Mouse (Mus musculus): ENCODE measurements at regions not wholly inside any gene's neighbourhood (a gene's known extent, or its start where the extent isn't known, plus 50 kb on each side); places are given as distances from the start of the nearest gene placed in this dataset.

DNA sequence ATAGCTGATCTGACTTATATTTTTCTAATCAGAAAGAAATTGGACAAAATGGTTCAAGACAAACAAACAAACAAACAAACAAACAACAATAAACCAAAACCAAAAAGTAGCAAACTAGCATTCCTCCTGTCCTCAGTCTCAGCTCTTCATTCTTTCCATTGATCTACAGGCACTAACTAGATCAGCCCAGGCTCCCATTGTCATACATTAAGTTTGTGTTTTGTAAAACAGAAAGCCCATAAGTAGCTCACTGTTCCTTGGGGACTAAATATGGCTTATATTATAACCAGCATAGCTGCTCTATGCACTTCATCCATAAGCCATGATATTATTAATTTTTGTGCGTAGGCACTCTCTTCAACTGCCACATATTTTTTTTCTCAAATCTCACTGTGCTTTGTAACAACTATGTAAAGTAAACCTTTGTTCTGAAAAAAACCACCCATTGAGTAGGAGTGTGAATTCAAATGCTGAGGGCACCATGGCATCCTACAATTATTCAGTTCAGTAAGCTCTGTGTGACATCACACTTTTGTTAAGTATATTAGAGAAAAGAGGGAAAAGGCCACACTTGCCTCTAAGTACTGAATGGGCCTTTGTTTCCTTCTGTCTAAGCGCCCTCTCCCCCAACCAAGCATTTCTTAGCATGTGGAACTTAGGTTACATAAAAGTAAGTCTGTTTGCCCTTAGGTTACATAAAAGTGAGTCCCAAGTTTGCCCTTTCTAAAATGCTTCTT, 108.7 kb upstream of the Abcb5 start:
- Histone ChIP-seq H3K36me3 (ENCODE audit: insufficient read depth, low read length) (no peaks in the 10 kb centered on the region), H3K4me1 (ENCODE audit: insufficient read depth, low read length) (no peaks in the 10 kb centered on the region), H3K27me3 (ENCODE audit: insufficient read depth, low read length) (no peaks in the 10 kb centered on the region), H3K9ac (replicated peaks; ENCODE audit: low read length) (no peak overlapping the region), H3K27ac (ENCODE audit: low read length) (no peak overlapping the region), H3K9me3 (ENCODE audit: low read length) (0 out of 2 replicates have a peak, but pooled peaks cover 2% of the 10 kb centered on the region), H3K4me2 (replicated peaks; ENCODE audit: low read depth, low read length) (no peak overlapping the region), H3K4me3 (ENCODE audit: low read length) (no peak overlapping the region)
- WGBS = 71% methylated on average over 2 of the region's 2 CpGs
- no peak for ATAC-seq (ENCODE audit: low FRiP score, low TSS enrichment)

DNA sequence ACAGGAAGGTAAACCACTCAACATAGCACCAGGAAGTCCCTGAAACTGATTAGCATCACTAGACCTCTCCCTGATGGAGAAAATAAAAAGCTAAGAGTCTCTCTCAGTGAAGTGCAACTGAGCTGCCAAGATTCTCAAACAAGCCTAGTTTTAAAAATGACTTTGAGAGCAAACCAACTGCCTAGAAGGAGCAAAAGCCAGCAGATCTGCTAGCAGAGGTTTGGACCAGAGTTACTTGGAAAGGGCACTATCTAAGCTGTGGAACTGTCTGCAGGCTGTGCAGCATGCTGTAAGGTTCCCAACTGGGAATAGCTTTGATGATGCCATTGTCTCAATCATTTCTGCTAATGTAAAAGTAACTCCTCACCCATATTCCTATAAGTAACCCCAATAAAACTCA, 107.9 kb upstream of the Abcb5 start:
- Histone ChIP-seq H3K4me3 (ENCODE audit: low read length) (no peak overlapping the region), H3K36me3 (ENCODE audit: insufficient read depth, low read length) (no peaks in the 10 kb centered on the region), H3K9me3 (ENCODE audit: low read length) (0 out of 2 replicates have a peak, but pooled peaks cover 2% of the 10 kb centered on the region), H3K4me1 (ENCODE audit: insufficient read depth, low read length) (no peaks in the 10 kb centered on the region), H3K27me3 (ENCODE audit: insufficient read depth, low read length) (no peaks in the 10 kb centered on the region), H3K4me2 (replicated peaks; ENCODE audit: low read depth, low read length) (no peak overlapping the region), H3K27ac (ENCODE audit: low read length) (no peak overlapping the region), H3K9ac (replicated peaks; ENCODE audit: low read length) (no peak overlapping the region)
- ATAC-seq (ENCODE audit: low FRiP score, low TSS enrichment) = no peak

DNA sequence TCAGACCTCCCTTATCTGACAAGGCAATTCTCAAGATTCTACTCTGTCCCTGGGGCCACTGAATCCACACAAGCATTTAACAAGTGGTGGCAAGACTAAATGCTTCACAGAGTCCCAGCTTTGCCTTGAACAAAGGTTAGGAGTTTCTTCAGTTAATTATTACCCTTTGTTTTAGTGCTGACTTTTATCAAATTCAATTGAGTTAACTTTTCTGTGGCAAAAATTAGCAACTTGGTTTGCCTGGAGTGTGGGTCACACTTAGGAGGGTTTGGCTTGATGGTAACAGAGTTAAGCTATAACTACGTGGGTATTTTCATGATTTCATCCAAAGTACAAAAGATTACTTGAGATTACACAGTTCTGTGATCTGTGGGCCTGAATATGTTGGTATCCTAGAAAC, 104.7 kb upstream of the Abcb5 start:
- H3K4me1 ChIP-seq (ENCODE audit: insufficient read depth, low read length) = no peaks in the 10 kb centered on the region
- H3K27me3 ChIP-seq (ENCODE audit: insufficient read depth, low read length) = no peaks in the 10 kb centered on the region
- 56% methylated on average over 1 of the region's 1 CpGs for WGBS
- no peak overlapping the region for H3K9ac ChIP-seq (replicated peaks; ENCODE audit: low read length)
- H3K4me2 ChIP-seq (replicated peaks; ENCODE audit: low read depth, low read length) = no peak overlapping the region
- 0 out of 2 replicates have a peak, but pooled peaks cover 2% of the 10 kb centered on the region for H3K9me3 ChIP-seq (ENCODE audit: low read length)
- H3K36me3 ChIP-seq (ENCODE audit: insufficient read depth, low read length) = no peaks in the 10 kb centered on the region
- peak overlapping the region; percentile 11; the same call in 1 of the 2 replicates for H3K27ac ChIP-seq (ENCODE audit: low read length)
- peak; percentile 91 for ATAC-seq (ENCODE audit: low FRiP score, low TSS enrichment)
- H3K4me3 ChIP-seq (ENCODE audit: low read length) = no peak overlapping the region

DNA sequence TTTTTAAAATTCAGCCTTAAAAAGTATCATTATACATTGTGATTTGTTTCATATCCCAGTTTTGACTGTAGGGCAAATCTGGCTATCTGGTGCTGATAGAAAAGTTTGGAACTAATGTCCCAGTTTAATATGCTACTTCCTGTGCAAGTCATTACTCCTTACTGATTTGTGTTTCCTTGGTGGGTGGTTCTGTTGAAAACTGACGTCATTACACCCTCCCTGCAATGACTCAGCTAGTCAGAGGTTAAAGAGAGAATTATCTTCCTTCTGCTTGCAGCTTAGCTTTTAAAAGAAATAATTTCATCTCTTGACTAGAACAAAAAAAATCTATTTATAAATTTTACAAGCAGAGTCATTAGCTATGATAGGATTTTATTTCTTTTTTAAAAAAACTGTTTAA, 104.2 kb upstream of the Abcb5 start:
- Histone ChIP-seq H3K36me3 (ENCODE audit: insufficient read depth, low read length) (no peaks in the 10 kb centered on the region), H3K4me1 (ENCODE audit: insufficient read depth, low read length) (no peaks in the 10 kb centered on the region), H3K27me3 (ENCODE audit: insufficient read depth, low read length) (no peaks in the 10 kb centered on the region), H3K4me3 (ENCODE audit: low read length) (no peak overlapping the region), H3K9me3 (ENCODE audit: low read length) (0 out of 2 replicates have a peak, but pooled peaks cover 2% of the 10 kb centered on the region), H3K9ac (replicated peaks; ENCODE audit: low read length) (no peak overlapping the region), H3K4me2 (replicated peaks; ENCODE audit: low read depth, low read length) (no peak overlapping the region), H3K27ac (ENCODE audit: low read length) (no peak overlapping the region)
- 3% methylated on average over 1 of the region's 1 CpGs for WGBS
- ATAC-seq (ENCODE audit: low FRiP score, low TSS enrichment) = no peak

DNA sequence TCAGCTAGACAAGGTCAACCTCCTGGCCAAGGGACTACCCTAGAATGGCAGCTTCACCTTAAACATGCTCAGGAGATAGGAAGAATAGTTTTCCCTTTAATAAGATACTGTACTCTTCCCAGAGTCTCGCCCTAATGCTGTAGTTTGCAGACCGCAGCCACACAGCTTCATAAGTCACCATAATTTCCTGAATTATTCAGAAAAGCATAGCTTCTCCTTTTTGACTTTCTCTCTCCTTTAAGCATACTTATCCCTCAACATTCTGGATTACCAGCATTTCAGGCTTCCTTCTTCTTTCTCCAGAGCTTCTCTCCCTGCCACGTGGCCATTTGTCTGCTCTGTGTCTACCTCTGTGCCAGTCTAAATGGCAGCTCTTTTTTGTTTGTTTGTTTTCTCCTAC, 103.5 kb upstream of the Abcb5 start:
- H3K9me3 ChIP-seq (ENCODE audit: low read length) = 0 out of 2 replicates have a peak, but pooled peaks cover 2% of the 10 kb centered on the region
- H3K4me1 ChIP-seq (ENCODE audit: insufficient read depth, low read length) = no peaks in the 10 kb centered on the region
- H3K4me3 ChIP-seq (ENCODE audit: low read length) = no peak overlapping the region
- no peak overlapping the region for H3K4me2 ChIP-seq (replicated peaks; ENCODE audit: low read depth, low read length)
- WGBS = 69% methylated on average over 3 of the region's 3 CpGs
- no peak overlapping the region for H3K27ac ChIP-seq (ENCODE audit: low read length)
- H3K36me3 ChIP-seq (ENCODE audit: insufficient read depth, low read length) = no peaks in the 10 kb centered on the region
- H3K27me3 ChIP-seq (ENCODE audit: insufficient read depth, low read length) = no peaks in the 10 kb centered on the region
- ATAC-seq (ENCODE audit: low FRiP score, low TSS enrichment) = no peak
- H3K9ac ChIP-seq (replicated peaks; ENCODE audit: low read length) = no peak overlapping the region

DNA sequence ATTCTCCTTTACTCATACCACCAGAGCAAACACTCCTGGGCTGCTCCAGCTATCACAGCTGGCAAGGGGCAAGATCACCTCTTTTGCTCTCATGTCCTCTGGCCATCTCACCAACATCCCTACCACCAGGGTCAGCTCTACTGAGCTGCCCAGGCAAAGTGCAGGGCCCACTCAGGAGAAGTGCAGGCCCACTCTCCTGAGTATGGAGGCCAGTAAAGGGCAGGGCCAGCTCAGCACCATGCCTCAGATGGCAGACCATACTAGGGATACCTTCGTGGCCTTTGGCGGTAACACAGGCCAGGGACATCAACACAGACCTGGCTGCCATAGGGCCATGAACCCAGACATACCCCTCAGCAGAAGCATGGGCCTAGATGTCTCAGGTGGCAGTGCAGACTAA, 101.9 kb upstream of the Abcb5 start:
- Histone ChIP-seq H3K36me3 (ENCODE audit: insufficient read depth, low read length) (no peaks in the 10 kb centered on the region), H3K9ac (replicated peaks; ENCODE audit: low read length) (no peak overlapping the region), H3K4me1 (ENCODE audit: insufficient read depth, low read length) (0 out of 2 replicates have a peak, but pooled peaks cover under 1% of the 10 kb centered on the region), H3K4me3 (ENCODE audit: low read length) (no peak overlapping the region), H3K9me3 (ENCODE audit: low read length) (no peaks in the 10 kb centered on the region), H3K4me2 (replicated peaks; ENCODE audit: low read depth, low read length) (no peak overlapping the region), H3K27ac (ENCODE audit: low read length) (no peak overlapping the region), H3K27me3 (ENCODE audit: insufficient read depth, low read length) (no peaks in the 10 kb centered on the region)
- no peak for ATAC-seq (ENCODE audit: low FRiP score, low TSS enrichment)
- 97% methylated on average over 2 of the region's 2 CpGs for WGBS

DNA sequence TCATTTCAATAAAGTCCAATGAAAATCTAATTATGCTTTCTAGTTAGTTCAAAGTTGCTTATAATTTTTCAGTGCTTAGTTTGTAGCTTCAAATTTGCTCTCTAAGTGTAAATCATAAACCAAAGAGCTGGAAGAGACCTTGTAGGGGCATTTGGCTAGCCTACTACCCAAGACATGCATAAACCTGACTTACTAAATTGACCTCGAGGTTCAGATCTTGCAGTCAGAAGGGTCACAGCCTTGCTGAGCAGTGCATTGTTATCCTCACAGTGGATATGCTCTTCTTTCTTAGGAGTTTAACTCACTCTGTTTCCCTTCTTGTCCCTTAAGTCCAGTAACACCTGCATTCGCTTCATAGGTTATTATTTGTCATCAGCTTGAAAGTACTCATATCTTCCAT, 96.7 kb upstream of the Abcb5 start:
- no peaks in the 10 kb centered on the region for H3K36me3 ChIP-seq (ENCODE audit: insufficient read depth, low read length)
- H3K27me3 ChIP-seq (ENCODE audit: insufficient read depth, low read length) = no peaks in the 10 kb centered on the region
- no peak overlapping the region for H3K27ac ChIP-seq (ENCODE audit: low read length)
- no peak overlapping the region for H3K4me3 ChIP-seq (ENCODE audit: low read length)
- H3K9ac ChIP-seq (replicated peaks; ENCODE audit: low read length) = no peak overlapping the region
- H3K4me2 ChIP-seq (replicated peaks; ENCODE audit: low read depth, low read length) = no peak overlapping the region
- H3K4me1 ChIP-seq (ENCODE audit: insufficient read depth, low read length) = 0 out of 2 replicates have a peak, but pooled peaks cover 3% of the 10 kb centered on the region
- ATAC-seq (ENCODE audit: low FRiP score, low TSS enrichment) = no peak
- no peaks in the 10 kb centered on the region for H3K9me3 ChIP-seq (ENCODE audit: low read length)
- WGBS = 69% methylated on average over 2 of the region's 2 CpGs

DNA sequence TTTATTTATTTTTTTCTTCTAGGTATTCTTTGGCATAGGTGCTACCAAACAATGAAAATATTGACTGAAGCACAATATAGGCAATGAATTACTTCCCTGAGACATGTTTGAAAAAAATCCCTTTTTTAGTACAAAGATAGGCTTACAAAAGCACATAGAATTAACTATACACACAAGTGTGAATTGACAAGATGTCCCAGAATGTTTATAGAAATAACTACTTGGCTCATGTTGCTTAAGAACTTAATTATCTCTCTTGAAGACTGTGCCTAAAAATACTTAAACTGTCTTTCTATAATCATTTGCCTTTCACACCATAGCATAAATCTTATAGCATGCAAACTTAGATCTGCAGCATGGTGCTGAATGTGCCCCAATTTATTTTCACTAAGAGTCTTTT, 96.3 kb upstream of the Abcb5 start:
- no peak overlapping the region for H3K4me2 ChIP-seq (replicated peaks; ENCODE audit: low read depth, low read length)
- H3K9me3 ChIP-seq (ENCODE audit: low read length) = no peaks in the 10 kb centered on the region
- no peak for ATAC-seq (ENCODE audit: low FRiP score, low TSS enrichment)
- no peak overlapping the region for H3K27ac ChIP-seq (ENCODE audit: low read length)
- H3K9ac ChIP-seq (replicated peaks; ENCODE audit: low read length) = no peak overlapping the region
- H3K4me3 ChIP-seq (ENCODE audit: low read length) = no peak overlapping the region
- H3K36me3 ChIP-seq (ENCODE audit: insufficient read depth, low read length) = no peaks in the 10 kb centered on the region
- H3K4me1 ChIP-seq (ENCODE audit: insufficient read depth, low read length) = 0 out of 2 replicates have a peak, but pooled peaks cover 3% of the 10 kb centered on the region
- H3K27me3 ChIP-seq (ENCODE audit: insufficient read depth, low read length) = no peaks in the 10 kb centered on the region

DNA sequence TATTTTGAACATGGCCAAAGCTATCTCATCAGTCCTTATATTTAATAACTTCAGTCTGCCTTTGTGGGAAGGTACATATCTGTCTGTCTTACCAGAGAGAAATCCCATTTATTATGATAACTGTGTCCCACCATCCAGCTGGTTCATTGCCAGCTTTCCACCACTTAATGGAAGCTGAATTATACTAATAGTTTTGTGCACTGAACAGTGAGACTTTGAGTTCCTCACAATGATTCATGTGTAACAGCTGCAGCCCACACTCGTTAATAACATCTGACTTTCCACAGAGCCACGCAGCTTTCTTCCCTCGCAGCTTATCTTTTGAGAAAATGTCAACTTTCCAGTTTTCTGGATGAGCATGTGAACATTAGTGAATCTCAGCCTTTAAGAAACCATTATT, 88.3 kb upstream of the Abcb5 start:
- H3K27me3 ChIP-seq (ENCODE audit: insufficient read depth, low read length) = no peaks in the 10 kb centered on the region
- H3K27ac ChIP-seq (ENCODE audit: low read length) = no peak overlapping the region
- no peaks in the 10 kb centered on the region for H3K9me3 ChIP-seq (ENCODE audit: low read length)
- H3K9ac ChIP-seq (replicated peaks; ENCODE audit: low read length) = no peak overlapping the region
- WGBS = 19% methylated on average over 3 of the region's 3 CpGs
- no peak for ATAC-seq (ENCODE audit: low FRiP score, low TSS enrichment)
- H3K4me3 ChIP-seq (ENCODE audit: low read length) = no peak overlapping the region
- H3K4me1 ChIP-seq (ENCODE audit: insufficient read depth, low read length) = no peaks in the 10 kb centered on the region
- no peak overlapping the region for H3K4me2 ChIP-seq (replicated peaks; ENCODE audit: low read depth, low read length)
- no peaks in the 10 kb centered on the region for H3K36me3 ChIP-seq (ENCODE audit: insufficient read depth, low read length)

DNA sequence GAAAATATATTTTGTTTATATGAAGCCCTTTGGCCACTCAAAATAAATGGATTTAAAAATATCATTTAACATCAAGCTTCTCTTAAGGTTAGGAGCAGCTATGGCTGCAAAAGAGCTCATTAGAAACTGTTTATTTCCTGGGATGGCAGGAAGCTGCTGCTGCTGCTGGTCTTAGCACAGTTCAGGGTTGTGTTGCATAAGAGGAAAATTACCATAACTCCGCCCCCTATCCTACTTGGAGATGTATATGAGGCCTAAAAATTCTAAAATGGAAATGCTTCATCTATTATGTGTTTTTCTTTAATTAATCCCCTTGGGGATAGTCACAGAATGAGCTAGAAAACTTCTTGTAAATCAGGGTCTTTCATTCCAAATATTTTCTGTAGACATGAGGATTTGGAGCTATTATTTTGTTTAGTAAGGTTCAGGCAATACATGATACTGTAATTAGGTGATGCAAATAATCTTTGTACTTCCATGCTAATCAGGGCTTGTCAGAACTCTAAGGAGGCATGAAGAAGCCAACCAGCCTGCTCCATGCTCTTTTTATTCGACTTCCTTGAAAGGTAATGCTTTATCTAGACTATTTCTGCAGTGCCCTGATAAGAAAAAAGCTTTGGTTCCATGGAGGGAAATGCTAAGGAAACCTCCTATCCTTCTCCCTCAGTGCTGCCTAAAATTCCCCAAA, 85.6 kb upstream of the Abcb5 start:
- H3K36me3 ChIP-seq (ENCODE audit: insufficient read depth, low read length) = no peaks in the 10 kb centered on the region
- H3K27ac ChIP-seq (ENCODE audit: low read length) = no peak overlapping the region
- no peaks in the 10 kb centered on the region for H3K27me3 ChIP-seq (ENCODE audit: insufficient read depth, low read length)
- no peaks in the 10 kb centered on the region for H3K4me1 ChIP-seq (ENCODE audit: insufficient read depth, low read length)
- H3K9me3 ChIP-seq (ENCODE audit: low read length) = no peaks in the 10 kb centered on the region
- WGBS = 62% methylated on average over 2 of the region's 2 CpGs
- H3K9ac ChIP-seq (replicated peaks; ENCODE audit: low read length) = no peak overlapping the region
- H3K4me3 ChIP-seq (ENCODE audit: low read length) = no peak overlapping the region
- ATAC-seq (ENCODE audit: low FRiP score, low TSS enrichment) = no peak
- no peak overlapping the region for H3K4me2 ChIP-seq (replicated peaks; ENCODE audit: low read depth, low read length)
